Mouse (Mus musculus) intestine, postnatal 0 days (tissue): ENCODE measurements at regions not wholly inside any gene's neighbourhood (a gene's known extent, or its start where the extent isn't known, plus 50 kb on each side); places are given as distances from the start of the nearest gene placed in this dataset.

Experiments
- ATAC-seq: fragments of 200-750 bp; cut with Nextera tagmentation; 2 replicates; pipeline ENCODE4 v1.8.0; 2017; ENCODE audit warnings: mild to moderate bottlenecking, moderate TSS enrichment, moderate library complexity
- H3K27ac ChIP-seq: fragments of 300-500 bp; sonication (generic); 2 replicates; pipeline ENCODE4 v1.5.1; 2014; ENCODE audit warnings: mild to moderate bottlenecking, low read depth, low read length, moderate library complexity
- H3K27me3 ChIP-seq: fragments of 300-500 bp; sonication (generic); replicated peaks from 2 replicates; pipeline ENCODE4 v1.6.1; 2014; ENCODE audit warnings: low read length, mixed read lengths; ENCODE audit not compliant: control insufficient read depth, insufficient read depth
- H3K36me3 ChIP-seq: fragments of 300-500 bp; sonication (generic); 2 replicates; pipeline ENCODE4 v1.6.1; 2014; ENCODE audit warnings: mild to moderate bottlenecking, moderate library complexity; ENCODE audit not compliant: control insufficient read depth, insufficient read depth
- H3K4me1 ChIP-seq: fragments of 300-500 bp; sonication (generic); replicated peaks from 2 replicates; pipeline ENCODE4 v1.6.1; 2014; ENCODE audit warnings: antibody characterized with exemption, low read length, mixed read lengths; ENCODE audit not compliant: control insufficient read depth, insufficient read depth
- H3K4me2 ChIP-seq: fragments of 300-500 bp; sonication (generic); replicated peaks from 2 replicates; pipeline ENCODE4 v1.6.1; 2014; ENCODE audit warnings: low read depth, mild to moderate bottlenecking, moderate library complexity
- H3K4me3 ChIP-seq: fragments of 300-500 bp; sonication (generic); 2 replicates; pipeline ENCODE4 v1.5.1; 2014; ENCODE audit warnings: low read depth, low read length
- H3K9ac ChIP-seq: fragments of 300-500 bp; sonication (generic); 2 replicates; pipeline ENCODE4 v1.6.1; 2014; ENCODE audit warnings: mild to moderate bottlenecking, low read depth, low read length
- H3K9me3 ChIP-seq: fragments of 300-500 bp; sonication (generic); 2 replicates; pipeline ENCODE4 v1.6.1; 2016; ENCODE audit warnings: mixed run types; ENCODE audit not compliant: control insufficient read depth
- CTCF ChIP-seq: sonication (generic); IDR thresholded peaks from 2 replicates; pipeline ENCODE4 v1.5.1; 2016; ENCODE audit warnings: low read depth, mild to moderate bottlenecking, control low read depth, antibody characterized with exemption, moderate library complexity
- WGBS: fragments of 180-500 bp; shearing (Covaris S2); extraction: QIAGEN DNeasy Blood & Tissue Kit; methylation state at CpG from one replicate; pipeline ENCODE4 v1.1.7; 2014; 5-methylcytosine and 5-hydroxymethylcytosine counted together

GRCm38 (mm10) chr6:24384193-24384888, 130.5 kb downstream of the Iqub start:
- no peaks in the 10 kb centered on the region for H3K27me3 ChIP-seq
- no peak overlapping the region for H3K27ac ChIP-seq
- H3K36me3 ChIP-seq: no peaks in the 10 kb centered on the region
- H3K9me3 ChIP-seq: no peaks in the 10 kb centered on the region
- no peak for ATAC-seq
- TF ChIP-seq CTCF: peak; percentile 78
- no peak overlapping the region for H3K4me2 ChIP-seq
- no peaks in the 10 kb centered on the region for H3K4me1 ChIP-seq
- H3K4me3 ChIP-seq: no peak overlapping the region
- WGBS: 86% methylated on average over 11 of the region's 11 CpGs
- H3K9ac ChIP-seq: no peak overlapping the region

- TF ChIP-seq CTCF: no peak
- no peaks in the 10 kb centered on the region for H3K9me3 ChIP-seq
- H3K27ac ChIP-seq: no peak overlapping the region
- WGBS: 19% methylated on average over 2 of the region's 2 CpGs
- H3K9ac ChIP-seq: no peak overlapping the region
- H3K27me3 ChIP-seq: no peaks in the 10 kb centered on the region
- ATAC-seq: peak; percentile 88
- no peak overlapping the region for H3K4me3 ChIP-seq
- H3K4me1 ChIP-seq: no peaks in the 10 kb centered on the region
- no peak overlapping the region for H3K4me2 ChIP-seq
- no peaks in the 10 kb centered on the region for H3K36me3 ChIP-seq
Measured at GRCm38 (mm10) chr6:24379859-24380258, 135.0 kb downstream of the Iqub start.

GRCm38 (mm10) chr6:24376728-24377127, 138.1 kb downstream of the Iqub start:
- no peaks in the 10 kb centered on the region for H3K9me3 ChIP-seq
- TF ChIP-seq CTCF: no peak
- WGBS: 90% methylated on average over 4 of the region's 4 CpGs
- ATAC-seq: no peak
- no peaks in the 10 kb centered on the region for H3K27me3 ChIP-seq
- no peak overlapping the region for H3K27ac ChIP-seq
- no peaks in the 10 kb centered on the region for H3K36me3 ChIP-seq
- no peak overlapping the region for H3K4me2 ChIP-seq
- no peak overlapping the region for H3K9ac ChIP-seq
- no peak overlapping the region for H3K4me3 ChIP-seq
- H3K4me1 ChIP-seq: no peaks in the 10 kb centered on the region

- ATAC-seq: no peak
- H3K27ac ChIP-seq: no peak overlapping the region
- peak; percentile 4; the same call in 1 of the 2 replicates for TF ChIP-seq CTCF
- no peak overlapping the region for H3K4me2 ChIP-seq
- H3K9me3 ChIP-seq: no peaks in the 10 kb centered on the region
- H3K4me1 ChIP-seq: no peaks in the 10 kb centered on the region
- H3K9ac ChIP-seq: no peak overlapping the region
- no peak overlapping the region for H3K4me3 ChIP-seq
- no peaks in the 10 kb centered on the region for H3K36me3 ChIP-seq
- no peaks in the 10 kb centered on the region for H3K27me3 ChIP-seq
- WGBS: 85% methylated on average over 6 of the region's 6 CpGs
Measured at GRCm38 (mm10) chr6:24373161-24373560, 141.7 kb downstream of the Iqub start.

- Histone ChIP-seq H3K4me1 (no peaks in the 10 kb centered on the region), H3K36me3 (no peaks in the 10 kb centered on the region), H3K27me3 (no peaks in the 10 kb centered on the region), H3K9me3 (no peaks in the 10 kb centered on the region), H3K9ac (no peak overlapping the region), H3K4me2 (no peak overlapping the region), H3K4me3 (no peak overlapping the region), H3K27ac (no peak overlapping the region)
- peak; percentile 80 for ATAC-seq
- WGBS: 23% methylated on average over 1 of the region's 1 CpGs
- no peak for TF ChIP-seq CTCF
Measured at GRCm38 (mm10) chr6:24371680-24372079, 143.2 kb downstream of the Iqub start.

GRCm38 (mm10) chr6:24350882-24351281, 164.0 kb downstream of the Iqub start:
- Histone ChIP-seq H3K9me3 (no peaks in the 10 kb centered on the region), H3K4me2 (no peak overlapping the region), H3K9ac (no peak overlapping the region), H3K36me3 (no peaks in the 10 kb centered on the region), H3K27ac (no peak overlapping the region), H3K4me1 (no peaks in the 10 kb centered on the region), H3K27me3 (no peaks in the 10 kb centered on the region), H3K4me3 (no peak overlapping the region)
- TF ChIP-seq CTCF: peak; percentile 95
- 17% methylated on average over 5 of the region's 5 CpGs for WGBS
- ATAC-seq: peak; percentile 64; the same call in 1 of the 2 replicates
